ENCODE assay signal across 7 mouse cellular contexts in the genomic region with DNA sequence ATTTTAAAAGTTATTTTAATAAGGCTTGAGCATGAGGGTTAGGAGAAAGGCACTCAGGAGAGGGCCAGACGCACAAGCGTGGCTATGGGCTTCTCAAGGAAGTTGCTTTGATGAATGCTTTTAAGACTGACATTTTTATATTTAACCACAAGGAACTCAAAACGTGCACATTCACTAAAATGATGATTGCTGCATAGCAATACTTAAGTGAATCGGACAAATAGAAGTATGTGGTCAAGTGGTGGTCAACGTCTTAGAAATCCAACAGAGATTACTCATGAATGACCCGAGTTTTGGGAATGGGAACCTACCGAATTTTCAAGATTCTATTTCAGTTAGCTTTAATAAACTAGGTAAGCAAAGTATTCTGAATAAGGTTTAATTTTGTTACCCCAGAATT. TPM values are rescaled to one million over a fixed set of nuclear protein-coding genes. Genes with fewer than 3 reads are reported as not detected.
DNase-seq lines count a peak whose midpoint lies in the region; ATAC-seq and TF ChIP-seq lines count a peak whose summit lies in the region.

No protein-coding gene starts in this region.

- H3K36me3 ChIP-seq in neural tube, embryonic 11.5 days (ENCODE audit: control insufficient read depth, insufficient read depth, low read length): no peaks in the 10 kb centered on the region; the same call in 1 of the 2 replicates
- H3K36me3 ChIP-seq in embryonic facial prominence, embryonic 13.5 days: peaks cover 15% of the 10 kb centered on the region
- peaks cover 18% of the 10 kb centered on the region for H3K36me3 ChIP-seq in limb, embryonic 12.5 days
- H3K36me3 ChIP-seq in stomach, postnatal 0 days (ENCODE audit: control insufficient read depth, insufficient read depth, low read length): 0 out of 2 replicates have a peak, but pooled peaks cover under 1% of the 10 kb centered on the region

- H3K4me3 ChIP-seq in neural tube, embryonic 11.5 days (ENCODE audit: low read depth, low read length): peak overlapping the region; percentile 87; the same call in 1 of the 2 replicates
- H3K4me3 ChIP-seq in embryonic facial prominence, embryonic 13.5 days: peak overlapping the region; percentile 83
- peak overlapping the region; percentile 83 for H3K4me3 ChIP-seq in limb, embryonic 12.5 days (replicated peaks)
- H3K4me3 ChIP-seq in stomach, postnatal 0 days (ENCODE audit: low read depth, low read length): peak overlapping the region; percentile 84

- no peak for TF ChIP-seq CTCF in stomach, postnatal 0 days (IDR thresholded peaks at IDR 0.05; ENCODE audit: low read depth)

- no peak for ATAC-seq in neural tube, embryonic 11.5 days (ENCODE audit: insufficient read depth, low FRiP score, low TSS enrichment)
- no peak for ATAC-seq in embryonic facial prominence, embryonic 13.5 days (ENCODE audit: insufficient number of reproducible peaks, insufficient read depth, low FRiP score, low TSS enrichment, low read depth)
- ATAC-seq in limb, embryonic 12.5 days (ENCODE audit: insufficient number of reproducible peaks, insufficient read depth, low FRiP score, low TSS enrichment, low read depth): no peak
- ATAC-seq in stomach, postnatal 0 days (ENCODE audit: low FRiP score, low TSS enrichment): no peak

- no peak for DNase-seq in neural tube, embryonic 11.5 days (ENCODE audit: low spot score)
- DNase-seq in neural tube, embryonic 10.5 days (ENCODE audit: extremely low spot score, low spot score): no peak
- DNase-seq in stomach, postnatal 0 days (ENCODE audit: low spot score): no peak
- no peak for DNase-seq in right cerebral cortex, adult 18-20 months
- no peak for DNase-seq in frontal cortex, postnatal 14 days (ENCODE audit: low spot score in 2 of 2)

- no peak for TF ChIP-seq EP300 in stomach, postnatal 0 days (optimal IDR thresholded peaks at IDR 0.05)

- WGBS in neural tube, embryonic 11.5 days: 52% methylated on average over 7 of the region's 7 CpGs
- 49% methylated on average over 7 of the region's 7 CpGs for WGBS in embryonic facial prominence, embryonic 13.5 days
- WGBS in limb, embryonic 12.5 days: 52% methylated on average over 7 of the region's 7 CpGs
- 39% methylated on average over 7 of the region's 7 CpGs for WGBS in stomach, postnatal 0 days

- no peaks in the 10 kb centered on the region for H3K9me3 ChIP-seq in neural tube, embryonic 11.5 days (ENCODE audit: control insufficient read depth, low read length)
- no peaks in the 10 kb centered on the region for H3K9me3 ChIP-seq in embryonic facial prominence, embryonic 13.5 days
- no peaks in the 10 kb centered on the region for H3K9me3 ChIP-seq in limb, embryonic 12.5 days
- H3K9me3 ChIP-seq in stomach, postnatal 0 days (ENCODE audit: control insufficient read depth, low read length): no peaks in the 10 kb centered on the region

- no peak overlapping the region for H3K9ac ChIP-seq in neural tube, embryonic 11.5 days (ENCODE audit: low read length)
- 0 out of 2 replicates have a peak overlapping the region, but pooled peaks have one; percentile 27 for H3K9ac ChIP-seq in embryonic facial prominence, embryonic 13.5 days
- no peak overlapping the region for H3K9ac ChIP-seq in limb, embryonic 12.5 days (replicated peaks)
- H3K9ac ChIP-seq in stomach, postnatal 0 days (ENCODE audit: low read length): no peak overlapping the region

- no peaks in the 10 kb centered on the region for H3K27me3 ChIP-seq in neural tube, embryonic 11.5 days (ENCODE audit: control insufficient read depth, insufficient read depth, low read length)
- no peaks in the 10 kb centered on the region; the same call in 1 of the 2 replicates for H3K27me3 ChIP-seq in embryonic facial prominence, embryonic 13.5 days
- H3K27me3 ChIP-seq in limb, embryonic 12.5 days: no peaks in the 10 kb centered on the region
- H3K27me3 ChIP-seq in stomach, postnatal 0 days (ENCODE audit: control insufficient read depth, insufficient read depth, low read length): no peaks in the 10 kb centered on the region

- H3K4me2 ChIP-seq in neural tube, embryonic 11.5 days (ENCODE audit: low read depth): peak overlapping the region; percentile 33
- H3K4me2 ChIP-seq in embryonic facial prominence, embryonic 13.5 days: peak overlapping the region; percentile 72
- H3K4me2 ChIP-seq in limb, embryonic 12.5 days: peak overlapping the region; percentile 61
- peak overlapping the region; percentile 34 for H3K4me2 ChIP-seq in stomach, postnatal 0 days (replicated peaks; ENCODE audit: low read depth)

- H3K27ac ChIP-seq in neural tube, embryonic 11.5 days (ENCODE audit: low read depth, low read length): no peak overlapping the region
- no peak overlapping the region for H3K27ac ChIP-seq in embryonic facial prominence, embryonic 13.5 days
- no peak overlapping the region for H3K27ac ChIP-seq in limb, embryonic 12.5 days
- no peak overlapping the region for H3K27ac ChIP-seq in stomach, postnatal 0 days (replicated peaks)

- no peaks in the 10 kb centered on the region for H3K4me1 ChIP-seq in neural tube, embryonic 11.5 days (ENCODE audit: control insufficient read depth, insufficient read depth, low read length)
- 0 out of 2 replicates have a peak, but pooled peaks cover 6% of the 10 kb centered on the region for H3K4me1 ChIP-seq in embryonic facial prominence, embryonic 13.5 days
- peaks cover 3% of the 10 kb centered on the region; the same call in 1 of the 2 replicates for H3K4me1 ChIP-seq in limb, embryonic 12.5 days (replicated peaks)
- H3K4me1 ChIP-seq in stomach, postnatal 0 days (replicated peaks; ENCODE audit: control insufficient read depth, insufficient read depth): no peaks in the 10 kb centered on the region

RNA-seq across cellular contexts. Expression of gene Zkscan8, which starts 0.8 kb away (rescaled TPM):
- 10.5 and 12.1 TPM in 2 replicates for polyA plus RNA-seq in neural tube, embryonic 11.5 days (2014; fragmentation: Nextera tagmentation; extraction: Ambion mirVana)
- polyA plus RNA-seq in embryonic facial prominence, embryonic 13.5 days (2015; fragmentation: Nextera tagmentation; extraction: Ambion mirVana): 5.2 and 7.5 TPM in 2 replicates
- polyA plus RNA-seq in limb, embryonic 12.5 days (2016; fragmentation: Nextera tagmentation; extraction: Ambion mirVana): 8.4 and 8.7 TPM in 2 replicates
- polyA plus RNA-seq in stomach, postnatal 0 days (2015; fragmentation: Nextera tagmentation; extraction: Ambion mirVana): 1.6 and 2.4 TPM in 2 replicates

RNA-seq across cellular contexts. Expression of gene Olfr1366, which starts 12.5 kb away (rescaled TPM):
- 0.12 and 0.23 TPM in 2 replicates for polyA plus RNA-seq in neural tube, embryonic 11.5 days (2014; fragmentation: Nextera tagmentation; extraction: Ambion mirVana)
- 0.17 and 0.36 TPM in 2 replicates for polyA plus RNA-seq in embryonic facial prominence, embryonic 13.5 days (2015; fragmentation: Nextera tagmentation; extraction: Ambion mirVana)
- 0.12 and 0.18 TPM in 2 replicates for polyA plus RNA-seq in limb, embryonic 12.5 days (2016; fragmentation: Nextera tagmentation; extraction: Ambion mirVana)
- polyA plus RNA-seq in stomach, postnatal 0 days (2015; fragmentation: Nextera tagmentation; extraction: Ambion mirVana): 0.07 TPM in 2 replicates

RNA-seq across cellular contexts. Expression of gene Gm11273, which starts 28.9 kb away (rescaled TPM):
- polyA plus RNA-seq in neural tube, embryonic 11.5 days (2014; fragmentation: Nextera tagmentation; extraction: Ambion mirVana): 3.5 and 6.3 TPM in 2 replicates
- 5.3 and 15.9 TPM in 2 replicates for polyA plus RNA-seq in embryonic facial prominence, embryonic 13.5 days (2015; fragmentation: Nextera tagmentation; extraction: Ambion mirVana)
- polyA plus RNA-seq in limb, embryonic 12.5 days (2016; fragmentation: Nextera tagmentation; extraction: Ambion mirVana): 4.7 and 4.8 TPM in 2 replicates
- polyA plus RNA-seq in stomach, postnatal 0 days (2015; fragmentation: Nextera tagmentation; extraction: Ambion mirVana): 12.3 and 12.9 TPM in 2 replicates

RNA-seq across cellular contexts. Expression of gene Olfr1535, which starts 29.6 kb away (rescaled TPM):
- 0.05 TPM in 1 of 2 replicates, not detected in the other for polyA plus RNA-seq in neural tube, embryonic 11.5 days (2014; fragmentation: Nextera tagmentation; extraction: Ambion mirVana)
- 0.08 TPM in 1 of 2 replicates, not detected in the other for polyA plus RNA-seq in embryonic facial prominence, embryonic 13.5 days (2015; fragmentation: Nextera tagmentation; extraction: Ambion mirVana)
- 0.05 TPM in 1 of 2 replicates, not detected in the other for polyA plus RNA-seq in limb, embryonic 12.5 days (2016; fragmentation: Nextera tagmentation; extraction: Ambion mirVana)
- polyA plus RNA-seq in stomach, postnatal 0 days (2015; fragmentation: Nextera tagmentation; extraction: Ambion mirVana): 0.04 TPM in 1 of 2 replicates, not detected in the other

RNA-seq across cellular contexts. Expression of gene AK157302, which starts 35.1 kb away (rescaled TPM):
- 0.15 and 0.61 TPM in 2 replicates for polyA plus RNA-seq in neural tube, embryonic 11.5 days (2014; fragmentation: Nextera tagmentation; extraction: Ambion mirVana)
- 0.53 and 1.0 TPM in 2 replicates for polyA plus RNA-seq in embryonic facial prominence, embryonic 13.5 days (2015; fragmentation: Nextera tagmentation; extraction: Ambion mirVana)
- polyA plus RNA-seq in limb, embryonic 12.5 days (2016; fragmentation: Nextera tagmentation; extraction: Ambion mirVana): 0.42 and 0.48 TPM in 2 replicates
- 0.28 and 0.33 TPM in 2 replicates for polyA plus RNA-seq in stomach, postnatal 0 days (2015; fragmentation: Nextera tagmentation; extraction: Ambion mirVana)
